Mouse (Mus musculus) heart, adult 9 months (tissue): ENCODE measurements at regions not wholly inside any gene's neighbourhood (a gene's known extent, or its start where the extent isn't known, plus 50 kb on each side); places are given as distances from the start of the nearest gene placed in this dataset.

ENCODE experiments used
- DNase-seq, 2 experiments: peaks; one replicate each; pipeline ENCODE4 v3.0.0; 2022; ENCODE audit warnings: low spot score in 2 of 2

DNA sequence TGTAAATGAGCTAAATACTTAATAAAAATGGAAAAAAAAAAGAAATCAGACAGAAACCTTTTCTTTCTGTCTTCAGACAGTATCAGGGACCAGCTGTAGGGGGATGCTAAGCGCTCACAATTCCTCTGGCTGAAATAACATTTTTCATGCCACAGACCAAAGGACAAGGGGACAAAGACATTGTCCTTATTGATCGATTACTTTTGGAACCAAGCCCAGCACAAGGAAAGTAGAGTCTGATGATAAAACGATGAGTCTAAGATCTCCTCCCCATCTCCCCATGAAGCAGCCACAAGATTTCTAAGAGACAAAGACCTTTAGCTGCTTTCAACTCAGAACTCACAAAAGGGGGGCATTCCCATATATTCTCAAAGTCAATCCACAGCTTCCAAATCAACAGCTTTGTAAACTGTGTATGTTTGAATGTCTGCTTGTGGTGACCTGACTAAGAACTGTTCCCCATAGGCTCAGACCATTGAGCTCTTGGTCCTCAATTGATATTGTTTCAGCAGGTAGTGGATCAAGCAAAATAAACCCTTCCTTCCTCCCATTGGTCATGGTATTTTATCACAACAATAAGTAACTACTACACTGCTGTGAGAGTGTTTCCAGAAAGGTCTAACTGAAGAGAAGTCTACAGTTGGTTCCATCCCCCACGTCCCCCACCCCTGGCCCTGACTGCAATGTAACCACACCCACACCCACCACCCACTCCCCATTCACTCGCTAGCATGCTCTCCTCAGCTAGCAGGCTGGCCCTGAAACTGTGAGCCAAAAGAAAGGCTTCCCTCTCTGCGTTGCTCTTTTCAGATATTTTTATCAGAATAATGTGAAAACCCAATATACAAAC is 331.4 kb upstream of the Spred2 start:
- no peak for DNase-seq

DNA sequence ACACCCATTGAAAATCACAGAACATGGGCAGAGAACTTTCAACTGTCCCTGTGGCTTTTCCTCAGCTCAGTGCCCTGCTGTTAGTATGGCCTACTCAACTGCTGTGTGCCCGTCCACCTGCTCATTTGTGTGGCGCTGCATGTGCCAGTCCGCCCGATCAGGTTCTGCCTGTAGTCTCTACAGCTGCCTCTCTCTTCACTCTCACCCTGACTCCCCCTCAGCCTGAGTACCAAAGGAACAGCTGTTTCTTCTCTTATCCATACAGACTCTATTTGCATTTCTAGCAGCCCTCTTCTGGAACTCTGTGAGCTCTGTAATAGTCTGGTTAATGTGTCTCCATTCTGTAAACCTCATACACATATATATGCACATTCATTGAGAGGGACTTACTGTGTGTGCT is 329.1 kb upstream of the Spred2 start:
- DNase-seq: no peak

DNA sequence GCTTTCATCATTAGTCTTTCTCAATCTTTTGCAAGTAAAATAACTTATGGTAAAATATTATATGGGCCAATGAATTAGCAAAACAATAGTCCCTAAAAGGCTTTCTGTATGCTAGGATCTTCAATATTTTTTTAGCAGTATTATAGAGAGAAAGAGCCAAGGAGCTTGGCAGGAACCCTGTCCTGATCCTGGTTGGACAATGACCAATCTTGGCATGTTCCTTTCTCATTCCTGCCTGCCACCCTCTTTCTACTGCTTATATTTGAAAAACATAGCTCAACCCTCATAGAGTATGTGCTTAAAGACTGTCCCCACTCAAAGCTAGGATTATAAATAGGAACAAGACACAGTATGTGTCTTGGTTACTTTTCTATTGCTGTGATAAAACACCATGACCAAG is 327.8 kb upstream of the Spred2 start:
- DNase-seq: no peak

DNA sequence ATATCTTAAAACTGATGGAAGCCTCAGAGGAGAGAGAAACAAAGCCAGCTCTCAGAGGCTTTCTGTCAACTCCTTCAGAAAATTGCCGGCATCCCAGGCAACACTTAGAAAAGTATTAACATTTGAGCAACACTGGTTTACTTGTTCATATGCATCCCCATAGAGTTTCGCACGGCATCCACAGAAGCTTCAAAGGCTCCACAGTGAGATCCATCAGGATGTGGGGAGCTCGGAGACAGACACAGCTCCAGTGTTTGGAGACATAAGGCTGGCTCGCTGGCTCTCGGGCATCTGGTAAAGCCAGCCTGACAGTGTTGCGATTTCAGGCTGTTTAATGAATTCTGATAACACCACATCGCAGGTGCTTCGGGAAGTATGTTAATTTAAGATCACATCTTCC is 324.7 kb upstream of the Spred2 start:
- no peak for DNase-seq

DNA sequence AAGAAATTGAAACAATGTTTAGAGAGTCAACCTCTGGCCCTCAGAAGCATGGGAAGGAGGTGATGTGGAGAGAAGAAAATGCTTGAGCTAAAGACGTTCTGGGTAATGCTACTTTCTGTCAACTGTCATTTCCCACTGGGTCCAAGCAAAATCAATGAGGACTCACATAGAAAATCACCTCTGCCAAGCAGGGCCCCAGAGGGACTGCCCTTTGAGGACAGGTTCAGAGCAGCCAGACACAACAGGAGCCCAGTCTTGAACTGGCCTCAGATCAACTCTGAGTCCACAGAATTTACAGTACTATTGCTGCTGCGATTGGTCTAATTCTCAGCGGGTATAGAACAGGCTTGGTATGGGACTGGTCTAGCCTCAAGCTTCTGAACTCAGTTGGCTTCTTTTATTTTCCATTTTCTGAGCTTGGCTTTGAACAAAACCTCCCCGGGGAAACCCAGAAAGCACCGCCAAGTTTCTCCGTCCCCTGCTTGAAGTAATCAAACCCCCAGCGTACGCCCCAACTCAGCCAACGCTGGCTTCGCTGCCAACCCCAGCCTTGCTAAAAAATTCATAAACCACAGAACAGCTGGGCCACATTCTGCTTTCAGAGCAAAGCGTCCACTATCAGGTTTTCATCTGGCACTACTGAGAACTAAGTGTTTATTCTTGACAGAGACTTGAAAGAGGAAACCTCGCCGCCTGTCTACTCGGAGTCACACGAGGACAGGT is 322.8 kb upstream of the Spred2 start:
- DNase-seq: peak; percentile 77 to 84

DNA sequence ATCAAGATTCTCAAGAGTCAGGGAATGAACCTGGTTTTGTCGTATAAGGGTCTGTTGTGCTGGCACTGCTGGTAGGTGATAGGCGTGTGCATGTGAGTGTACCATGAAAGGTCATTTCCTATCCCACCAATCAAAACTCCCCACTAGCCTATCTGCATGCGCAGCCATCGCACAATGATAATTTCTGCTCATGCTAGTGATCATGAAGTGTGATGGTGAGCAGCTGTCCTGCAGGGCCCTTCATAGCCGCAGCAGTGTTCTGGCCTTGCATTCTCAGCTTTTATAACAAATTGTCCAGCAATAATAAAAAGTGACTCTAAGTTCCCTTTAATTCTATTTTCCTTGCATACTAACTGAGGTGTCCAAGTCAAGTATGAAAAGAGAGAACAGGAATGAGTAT is 321.7 kb upstream of the Spred2 start:
- peak; percentile 27 to 38 for DNase-seq

DNA sequence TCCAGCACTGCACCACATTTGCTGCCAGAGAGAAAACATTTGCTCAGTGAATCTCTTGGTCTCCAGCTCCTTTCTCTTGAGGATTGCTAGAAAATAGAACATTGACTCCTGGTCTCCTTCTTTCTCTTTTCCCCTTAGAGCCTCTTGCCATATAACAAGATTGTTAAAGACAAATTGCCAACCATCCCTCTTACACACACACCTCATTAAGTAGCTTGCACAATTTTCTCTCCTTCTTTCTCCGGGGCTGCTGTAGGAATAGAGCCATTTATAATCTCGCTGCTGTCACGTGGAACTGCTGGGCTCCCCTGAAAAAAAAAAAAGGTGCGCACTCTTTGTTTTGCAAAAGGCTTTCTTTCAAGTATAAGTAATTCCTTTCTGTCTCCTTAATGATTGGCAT is 318.6 kb upstream of the Spred2 start:
- no peak for DNase-seq

DNA sequence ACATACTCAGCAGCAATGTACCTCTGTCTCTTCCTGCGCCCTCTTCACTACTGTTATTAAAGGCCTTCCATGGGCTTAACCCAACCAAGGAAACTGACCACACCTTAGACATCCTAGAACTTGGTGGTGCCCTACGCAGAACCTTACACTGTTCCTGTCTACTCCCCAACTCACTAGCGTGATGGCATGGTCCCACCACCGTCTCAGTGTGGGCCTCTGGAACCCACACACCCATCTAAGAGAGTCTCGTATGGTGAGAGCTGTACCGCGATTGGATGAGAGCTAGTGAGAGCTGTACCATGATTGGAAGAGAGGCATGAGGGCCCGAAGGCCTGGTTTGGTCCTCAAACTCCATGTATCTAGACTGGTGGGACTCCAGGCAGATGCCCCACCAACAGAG is 317.2 kb upstream of the Spred2 start:
- no peak for DNase-seq

DNA sequence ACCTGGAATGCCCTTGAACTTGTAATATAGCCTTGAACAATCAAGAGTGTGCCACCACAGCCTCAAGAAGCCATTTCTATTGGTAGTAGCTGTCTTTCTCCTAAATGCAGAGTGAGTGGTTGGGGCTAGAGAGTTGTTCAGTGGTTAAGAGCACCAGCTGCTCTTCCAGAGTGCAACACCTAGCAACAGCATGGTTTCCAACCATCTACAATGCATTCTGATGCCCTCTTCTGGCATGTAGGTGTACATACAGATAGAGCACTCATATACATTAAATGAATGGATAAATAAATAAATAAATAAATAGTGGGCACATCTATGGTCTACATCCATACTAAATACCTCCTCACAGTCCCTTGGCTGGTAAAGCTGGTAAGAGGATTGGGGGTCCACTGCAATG is 316.2 kb upstream of the Spred2 start:
- DNase-seq: no peak

DNA sequence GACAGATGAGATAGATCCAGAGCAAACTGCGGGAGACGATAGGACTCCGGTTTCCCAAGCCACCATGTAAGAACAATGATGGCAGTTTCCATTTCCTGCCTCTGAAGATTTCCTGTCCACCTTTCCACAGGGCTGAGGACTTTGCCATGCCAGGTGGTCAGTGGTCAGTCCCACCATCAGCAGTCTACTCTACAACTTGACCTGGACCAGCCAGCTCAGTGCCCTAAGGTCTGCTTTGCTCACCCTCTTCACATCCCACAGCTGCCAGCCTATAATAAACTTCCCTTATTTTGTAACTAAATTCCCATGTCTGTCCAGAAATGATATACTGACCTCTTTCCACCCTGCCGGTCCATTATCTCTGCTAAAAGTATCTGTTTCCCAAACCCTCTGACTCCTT is 315.7 kb upstream of the Spred2 start:
- no peak for DNase-seq

DNA sequence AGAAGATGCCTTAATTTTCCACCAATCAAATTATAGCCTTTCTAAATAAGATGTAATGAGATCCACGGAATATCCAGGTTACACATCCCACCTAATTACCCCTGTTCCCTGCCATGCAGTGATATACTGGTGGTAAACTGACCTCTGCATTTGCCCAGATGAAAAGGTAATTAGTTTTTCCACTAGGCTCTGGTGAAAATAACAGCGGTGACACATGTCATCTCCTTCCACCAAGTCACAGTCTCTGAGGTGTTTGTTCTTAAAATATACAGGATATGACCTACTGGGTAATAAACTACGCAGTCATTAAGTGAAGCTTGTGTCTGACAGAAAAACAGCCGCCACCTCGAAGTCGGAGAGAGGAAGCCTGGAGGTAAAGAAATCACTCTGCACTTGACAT is 313.6 kb upstream of the Spred2 start:
- no peak for DNase-seq

DNA sequence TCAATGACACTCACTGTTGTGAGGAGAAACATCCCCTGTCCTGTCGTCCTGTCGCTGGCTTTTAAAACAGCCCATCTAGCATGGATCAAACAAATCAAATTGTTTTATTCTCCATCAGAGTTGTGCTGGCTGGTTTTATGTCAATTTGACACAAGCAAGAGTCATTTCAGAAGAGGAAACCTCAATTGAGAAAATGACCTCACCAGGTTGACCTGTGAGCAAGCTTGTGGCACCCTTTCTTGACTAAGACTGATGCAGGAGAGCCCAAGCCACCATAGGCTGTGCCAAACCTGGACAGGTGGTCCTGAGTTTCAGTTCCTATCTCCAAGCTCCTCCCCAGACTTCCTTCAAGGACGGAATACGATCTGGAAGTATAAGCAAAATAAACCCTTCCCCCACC is 313.0 kb upstream of the Spred2 start:
- no peak for DNase-seq

DNA sequence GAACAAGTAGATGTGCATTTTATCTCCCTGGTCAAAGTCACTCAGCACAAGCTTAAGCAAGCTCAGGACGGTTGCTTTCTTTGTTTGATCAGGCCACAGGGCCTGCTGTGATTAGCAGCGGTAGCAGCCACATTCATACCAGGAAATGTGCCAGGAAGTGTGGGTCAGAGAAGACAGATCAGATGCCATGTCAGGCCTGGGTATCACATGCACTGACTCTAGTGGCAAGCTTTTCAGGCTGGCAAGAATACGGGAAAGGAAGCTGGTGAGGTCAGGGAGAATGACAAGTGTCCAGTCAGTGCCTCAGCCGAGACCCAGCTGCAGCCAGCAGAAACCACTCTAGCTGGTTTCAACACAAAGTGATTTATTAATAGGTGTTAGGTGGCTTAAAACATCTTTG is 307.7 kb upstream of the Spred2 start:
- peak; percentile 51 to 52 for DNase-seq

DNA sequence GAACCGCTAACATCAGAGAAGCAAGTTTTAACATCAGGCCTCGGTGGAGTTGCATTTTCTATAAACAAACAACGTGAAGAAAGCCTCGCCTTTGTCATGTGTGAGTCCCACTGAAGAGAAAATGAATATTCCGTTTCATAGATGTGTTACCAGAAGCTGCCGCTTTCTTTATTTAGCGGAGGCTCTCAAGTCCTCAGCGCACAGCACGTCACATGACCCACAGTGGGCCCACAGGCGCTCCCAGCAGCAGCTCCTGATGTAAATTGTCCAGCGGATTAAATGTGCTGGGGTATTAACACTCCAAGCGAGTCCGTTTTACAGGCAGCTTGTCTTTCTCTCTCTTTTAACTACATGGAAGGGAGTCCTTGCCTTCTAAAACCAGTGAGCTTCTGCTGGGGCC is 304.7 kb upstream of the Spred2 start:
- DNase-seq: no peak

DNA sequence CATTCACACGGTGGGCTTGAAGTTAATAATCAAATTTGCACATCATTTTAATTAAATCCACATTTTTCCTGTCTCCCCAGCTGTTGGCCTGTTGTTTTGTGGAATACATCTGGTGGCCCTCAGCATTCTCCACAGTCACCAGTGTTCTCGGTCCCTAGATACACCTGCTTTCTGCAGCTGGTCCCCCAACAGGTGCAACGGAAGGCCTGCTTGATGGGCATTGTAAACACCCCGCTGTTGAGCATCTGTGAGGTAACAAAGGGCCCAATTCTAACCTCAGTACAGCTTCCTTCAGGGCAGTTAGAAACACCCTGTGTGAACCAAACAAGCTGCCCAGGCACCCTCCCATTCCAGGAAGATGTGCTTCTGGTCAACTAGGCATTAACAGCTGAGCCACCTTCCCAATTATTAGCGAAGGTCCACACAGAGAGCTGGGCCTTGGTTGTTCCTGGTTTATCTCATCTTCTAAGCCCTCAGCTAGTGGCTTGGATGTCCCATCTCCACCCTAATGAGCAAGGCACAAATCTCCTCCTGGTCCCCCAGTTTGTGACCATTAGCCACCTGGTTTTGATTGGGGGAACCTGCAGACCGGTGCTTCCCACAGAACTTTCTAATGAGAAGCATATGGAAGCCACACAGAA is 293.0 kb upstream of the Spred2 start:
- DNase-seq: no peak

DNA sequence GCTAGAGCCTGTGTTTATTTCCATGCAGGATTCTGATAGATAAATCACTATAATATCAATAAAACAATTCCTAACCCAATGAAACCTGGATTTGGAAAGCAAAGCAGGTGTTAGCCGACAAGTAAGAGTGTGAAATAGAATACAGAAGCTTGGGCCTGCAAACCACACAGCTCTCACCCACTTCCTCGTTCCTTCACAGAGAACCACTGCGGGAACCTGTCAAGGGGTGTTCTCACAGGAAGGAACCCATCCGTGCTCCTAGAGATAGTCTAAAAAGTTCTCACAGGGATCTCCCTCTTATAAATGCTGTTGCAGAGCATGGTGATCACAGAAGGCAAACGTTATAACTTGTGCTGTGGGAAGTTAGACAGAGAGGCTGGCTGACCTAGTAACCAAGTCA is 291.7 kb upstream of the Spred2 start:
- DNase-seq: no peak

DNA sequence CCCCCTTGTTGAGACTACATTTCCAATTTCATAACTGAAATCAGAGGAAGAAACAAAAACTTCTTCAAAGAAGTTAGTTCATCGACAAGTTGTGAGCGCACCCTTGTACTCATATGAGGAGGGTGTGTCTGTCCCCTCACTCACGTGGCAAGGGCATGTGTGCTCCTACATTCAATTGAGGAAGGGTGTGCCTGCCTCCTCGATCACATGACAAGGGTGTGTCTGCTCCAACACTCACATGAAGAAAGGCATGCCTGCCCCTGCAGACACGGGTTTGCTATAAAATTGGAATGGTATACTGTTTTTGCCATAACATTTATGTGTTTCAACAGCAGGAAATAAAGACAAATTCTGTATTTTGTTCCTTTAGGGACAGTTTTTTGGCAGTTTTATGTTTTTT is 290.6 kb upstream of the Spred2 start:
- no peak for DNase-seq

DNA sequence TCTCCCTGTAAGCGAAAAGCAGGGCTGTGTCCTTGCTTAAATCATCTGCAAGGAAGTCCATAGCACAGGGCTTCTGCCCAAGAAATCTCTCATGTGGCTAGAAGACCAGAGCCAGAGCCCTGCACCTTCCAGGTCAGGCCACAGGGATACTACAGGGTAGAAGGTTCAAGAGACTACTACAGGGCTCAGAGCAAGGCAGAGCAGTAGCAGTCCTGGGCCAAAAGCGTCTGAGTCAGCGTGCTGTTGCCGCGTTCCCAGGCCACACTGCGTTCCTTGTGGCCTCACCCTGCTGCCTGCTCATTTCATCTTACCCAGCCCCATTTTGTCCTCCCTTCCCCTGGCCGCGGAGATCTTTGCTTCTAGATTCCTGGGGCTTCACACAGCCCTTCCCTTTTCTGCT is 283.0 kb upstream of the Spred2 start:
- DNase-seq: peak; percentile 11 to 37

DNA sequence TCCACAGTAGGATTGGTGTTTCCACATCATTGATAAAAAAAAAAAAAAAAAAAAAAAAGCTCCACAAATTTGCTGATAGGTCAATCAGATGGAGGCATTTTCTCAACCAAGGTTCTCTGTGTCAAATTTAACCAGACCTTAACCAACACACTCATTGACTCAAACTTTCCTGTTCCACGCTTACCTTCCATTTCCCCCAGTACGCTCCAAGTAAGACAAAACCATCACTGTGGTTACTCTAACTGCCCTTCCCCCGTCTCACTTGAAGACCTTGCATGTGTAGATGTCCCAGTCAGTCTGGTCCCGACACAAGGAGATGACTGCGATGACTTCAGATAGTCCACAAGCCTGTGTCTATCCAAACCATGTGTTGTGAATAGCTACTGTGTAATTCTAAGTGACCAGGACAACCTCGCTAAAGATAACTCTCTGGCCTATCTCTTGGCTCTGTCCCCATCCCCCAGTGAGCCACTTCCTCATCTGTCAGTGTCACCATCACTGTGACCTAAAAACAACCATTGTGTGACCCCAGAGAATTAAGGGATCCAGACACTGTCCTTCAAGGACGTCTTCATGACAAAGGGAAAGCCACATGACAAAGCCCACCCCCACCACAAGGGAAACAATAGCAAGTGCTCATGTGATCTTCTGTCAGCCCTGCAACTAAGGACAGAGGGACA is 279.9 kb upstream of the Spred2 start:
- no peak for DNase-seq

DNA sequence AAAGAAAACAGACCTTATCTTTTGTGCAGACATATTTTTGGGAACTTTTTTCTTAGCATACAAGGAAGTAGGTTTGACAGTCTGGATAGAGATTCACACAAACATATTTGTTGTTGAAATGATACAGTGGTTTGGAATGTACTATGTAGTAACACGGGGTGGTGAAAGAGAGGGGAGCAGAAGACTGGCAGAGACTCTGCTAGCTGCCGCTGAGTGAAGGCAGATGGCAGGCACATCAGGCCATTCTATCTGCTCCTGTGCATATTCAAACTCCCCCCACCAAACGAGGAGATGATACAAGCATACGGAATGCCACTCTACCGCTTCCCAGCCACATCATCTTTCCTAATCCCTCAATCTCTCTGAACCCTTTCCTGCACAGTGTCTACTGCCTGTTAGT is 279.1 kb upstream of the Spred2 start:
- no peak for DNase-seq

DNA sequence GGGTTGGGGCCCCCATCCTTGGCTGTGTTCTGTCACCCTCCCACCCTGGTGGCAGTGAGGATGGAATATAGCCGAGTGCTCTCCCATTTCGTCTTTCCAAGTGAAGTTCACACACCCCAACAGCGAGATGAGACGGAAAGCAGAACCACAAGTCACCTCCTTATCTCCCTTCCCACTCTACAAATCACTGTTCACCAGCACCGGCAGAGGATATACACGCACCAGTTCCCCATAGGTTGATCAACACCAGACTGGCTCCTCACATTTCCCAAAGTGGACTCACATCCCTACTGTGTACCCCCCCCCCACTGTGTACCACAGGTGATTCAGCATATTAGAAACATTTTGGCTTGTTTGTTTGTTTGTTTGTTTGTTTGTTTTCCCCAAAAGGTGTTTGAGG is 272.7 kb upstream of the Spred2 start:
- DNase-seq: no peak

DNA sequence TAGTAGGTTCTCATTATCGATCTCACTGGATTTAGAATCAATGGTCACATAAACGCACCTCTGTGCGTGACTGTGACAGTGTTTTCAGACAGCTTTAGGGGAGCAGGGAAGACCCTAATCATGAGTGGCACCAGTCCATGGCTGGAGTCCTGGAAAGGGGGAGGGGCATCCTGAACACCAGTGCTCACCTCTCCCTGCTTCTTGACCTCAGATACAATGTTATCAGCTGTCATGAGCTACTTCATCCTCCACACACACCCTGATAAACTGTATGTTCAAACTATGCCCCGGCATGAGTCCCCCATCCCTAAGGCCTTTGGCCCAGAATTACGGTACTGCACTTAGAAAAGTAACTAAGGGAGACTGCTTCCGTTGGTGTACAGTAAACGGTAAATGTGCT is 272.2 kb upstream of the Spred2 start:
- DNase-seq: no peak
